Mouse (Mus musculus): ENCODE measurements around the gene Gipc1. TPM values are rescaled to one million over a fixed set of nuclear protein-coding genes. Genes with fewer than 3 reads are reported as not detected.
A peak's percentile ranks its signal among the peaks of the same experiment; 100 is the strongest.

The Gipc1 gene
- polyA plus RNA-seq, 1 experiment from 2014 or later: 47.0 TPM

DNA sequence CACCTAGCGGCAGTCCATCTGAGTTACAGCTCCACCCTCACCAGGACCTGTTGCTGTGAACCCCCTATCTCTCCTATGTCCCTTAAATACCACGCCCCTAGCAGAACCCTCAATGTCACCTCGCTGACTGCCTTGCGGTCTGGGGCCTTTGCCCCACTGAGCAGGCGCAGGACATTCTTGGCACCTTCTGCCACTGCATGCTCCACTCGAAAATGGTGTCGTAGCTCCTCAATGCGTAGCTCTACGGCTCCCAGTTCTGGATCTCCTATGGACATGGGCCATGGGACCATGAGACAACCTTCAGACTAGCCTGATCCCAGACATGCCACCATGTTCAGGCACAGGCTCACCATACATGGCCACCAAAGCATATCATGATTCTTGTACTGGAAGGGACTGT is 32.0 kb downstream of the Gipc1 start:
- H3K27me3 ChIP-seq (ENCODE audit: control insufficient read depth, insufficient read depth, low read depth, low read length): no peaks in the 10 kb centered on the region
- no peak overlapping the region for H3K9ac ChIP-seq (ENCODE audit: low read depth, low read length)
- ATAC-seq (ENCODE audit: low read depth): no peak
- H3K27ac ChIP-seq (ENCODE audit: low read length): no peak overlapping the region
- peaks cover 11% of the 10 kb centered on the region for H3K36me3 ChIP-seq (ENCODE audit: control insufficient read depth, insufficient read depth)
- no peak overlapping the region for H3K4me2 ChIP-seq (ENCODE audit: low read depth, low read length)
- H3K4me3 ChIP-seq (ENCODE audit: low read depth, low read length): no peak overlapping the region
- WGBS (ENCODE audit: insufficient replicate concordance): 78% methylated on average over 9 of the region's 9 CpGs
- no peaks in the 10 kb centered on the region for H3K9me3 ChIP-seq (replicated peaks; ENCODE audit: control insufficient read depth, low read length)
- no peaks in the 10 kb centered on the region; the same call in none of the 2 replicates for H3K4me1 ChIP-seq (ENCODE audit: control insufficient read depth, low read depth, low read length)

DNA sequence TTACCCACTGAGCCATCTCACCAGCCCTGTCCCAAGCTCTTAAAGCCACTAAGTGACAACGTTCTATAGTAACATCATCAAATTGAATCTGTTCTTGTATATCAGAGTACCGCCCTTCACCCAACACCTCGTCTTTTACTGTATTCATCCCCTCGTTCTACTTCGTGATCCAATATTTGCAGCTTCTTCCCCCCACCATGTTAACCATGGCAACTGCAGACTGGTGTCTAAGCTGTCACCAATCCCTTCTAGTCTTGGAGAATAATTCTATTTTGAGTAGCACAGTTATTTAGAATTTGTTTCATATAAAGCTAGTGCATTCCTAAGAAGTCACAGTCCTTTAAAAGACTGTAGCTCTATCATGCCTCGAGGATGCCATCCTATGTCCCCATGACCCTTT is 36.8 kb downstream of the Gipc1 start:
- H3K36me3 ChIP-seq (ENCODE audit: control insufficient read depth, insufficient read depth): peaks cover 15% of the 10 kb centered on the region
- 81% methylated on average over 6 of the region's 6 CpGs for WGBS (ENCODE audit: insufficient replicate concordance)
- no peak for ATAC-seq (ENCODE audit: low read depth)
- H3K27ac ChIP-seq (ENCODE audit: low read length): no peak overlapping the region
- peaks cover 6% of the 10 kb centered on the region for H3K4me1 ChIP-seq (ENCODE audit: control insufficient read depth, low read depth, low read length)
- H3K4me3 ChIP-seq (ENCODE audit: low read depth, low read length): no peak overlapping the region
- H3K4me2 ChIP-seq (ENCODE audit: low read depth, low read length): peak overlapping the region; percentile 40; the same call in 1 of the 2 replicates
- no peak overlapping the region for H3K9ac ChIP-seq (ENCODE audit: low read depth, low read length)
- no peaks in the 10 kb centered on the region for H3K9me3 ChIP-seq (replicated peaks; ENCODE audit: control insufficient read depth, low read length)
- H3K27me3 ChIP-seq (ENCODE audit: control insufficient read depth, insufficient read depth, low read depth, low read length): no peaks in the 10 kb centered on the region

GRCm38 (mm10) chr8:83693609-83694236 is 41.2 kb downstream of the Gipc1 start:
- Histone ChIP-seq H3K27me3 (ENCODE audit: control insufficient read depth, insufficient read depth, low read depth, low read length) (no peaks in the 10 kb centered on the region), H3K4me2 (ENCODE audit: low read depth, low read length) (peak overlapping the region; percentile 30), H3K27ac (ENCODE audit: low read length) (peak overlapping the region; percentile 30; the same call in 1 of the 2 replicates), H3K36me3 (ENCODE audit: control insufficient read depth, insufficient read depth) (peaks cover 15% of the 10 kb centered on the region), H3K9ac (ENCODE audit: low read depth, low read length) (no peak overlapping the region; the same call in 1 of the 2 replicates), H3K4me3 (ENCODE audit: low read depth, low read length) (peak overlapping the region; percentile 14; the same call in 1 of the 2 replicates), H3K9me3 (replicated peaks; ENCODE audit: control insufficient read depth, low read length) (no peaks in the 10 kb centered on the region), H3K4me1 (ENCODE audit: control insufficient read depth, low read depth, low read length) (peaks cover 29% of the 10 kb centered on the region)
- no peak for ATAC-seq (ENCODE audit: low read depth)
- 25% methylated on average over 10 of the region's 10 CpGs for WGBS (ENCODE audit: insufficient replicate concordance)

- H3K4me3 ChIP-seq (ENCODE audit: low read depth, low read length): no peak overlapping the region
- H3K27me3 ChIP-seq (ENCODE audit: control insufficient read depth, insufficient read depth, low read depth, low read length): no peaks in the 10 kb centered on the region
- no peak for ATAC-seq (ENCODE audit: low read depth)
- H3K27ac ChIP-seq (ENCODE audit: low read length): peak overlapping the region; percentile 30; the same call in 1 of the 2 replicates
- H3K4me1 ChIP-seq (ENCODE audit: control insufficient read depth, low read depth, low read length): peaks cover 33% of the 10 kb centered on the region
- no peak overlapping the region for H3K9ac ChIP-seq (ENCODE audit: low read depth, low read length)
- no peak overlapping the region for H3K4me2 ChIP-seq (ENCODE audit: low read depth, low read length)
- no peaks in the 10 kb centered on the region for H3K9me3 ChIP-seq (replicated peaks; ENCODE audit: control insufficient read depth, low read length)
- WGBS (ENCODE audit: insufficient replicate concordance): 56% methylated on average over 11 of the region's 11 CpGs
- H3K36me3 ChIP-seq (ENCODE audit: control insufficient read depth, insufficient read depth): peaks cover 15% of the 10 kb centered on the region
Observed at GRCm38 (mm10) chr8:83694369-83695160, 42.1 kb downstream of the Gipc1 start.

DNA sequence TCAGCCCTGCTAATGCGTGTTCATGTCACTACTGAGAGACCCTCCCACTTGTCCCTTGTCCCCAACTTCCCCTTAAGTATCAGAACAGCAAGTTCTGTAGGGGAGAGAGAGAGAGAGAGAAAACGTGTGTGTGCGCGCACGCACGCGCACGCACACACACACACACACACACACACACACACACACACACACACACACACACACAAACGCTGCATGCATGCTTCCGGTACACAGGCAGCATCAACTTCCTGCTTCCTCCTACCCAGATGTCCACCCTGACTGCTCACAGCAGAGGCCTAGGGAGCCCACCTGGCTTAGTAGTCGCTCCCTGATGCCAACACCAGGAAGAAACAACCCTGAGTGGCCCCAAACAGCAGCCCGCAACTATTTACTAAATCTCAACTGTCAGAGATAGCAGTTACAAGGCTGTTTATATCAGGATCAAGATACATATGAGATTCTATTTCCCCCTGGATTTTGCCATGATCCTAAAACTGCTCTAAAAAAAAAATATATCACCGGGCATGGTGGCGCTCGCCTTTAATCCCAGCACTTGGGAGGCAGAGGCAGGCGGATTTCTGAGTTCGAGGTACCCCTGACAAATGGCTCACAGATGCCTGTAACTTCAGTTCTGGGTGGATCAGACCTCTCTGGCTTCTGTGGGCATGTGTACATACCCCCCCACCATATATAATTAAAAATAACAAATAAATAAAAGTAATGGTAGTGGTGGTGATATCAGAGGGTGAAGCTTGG is 43.1 kb downstream of the Gipc1 start:
- H3K4me1 ChIP-seq (ENCODE audit: control insufficient read depth, low read depth, low read length): peaks cover 38% of the 10 kb centered on the region
- WGBS (ENCODE audit: insufficient replicate concordance): 34% methylated on average over 17 of the region's 17 CpGs
- no peaks in the 10 kb centered on the region for H3K9me3 ChIP-seq (replicated peaks; ENCODE audit: control insufficient read depth, low read length)
- no peak overlapping the region for H3K4me2 ChIP-seq (ENCODE audit: low read depth, low read length)
- no peak overlapping the region for H3K4me3 ChIP-seq (ENCODE audit: low read depth, low read length)
- H3K36me3 ChIP-seq (ENCODE audit: control insufficient read depth, insufficient read depth): peaks cover 14% of the 10 kb centered on the region
- no peak overlapping the region for H3K27ac ChIP-seq (ENCODE audit: low read length)
- H3K27me3 ChIP-seq (ENCODE audit: control insufficient read depth, insufficient read depth, low read depth, low read length): no peaks in the 10 kb centered on the region
- H3K9ac ChIP-seq (ENCODE audit: low read depth, low read length): no peak overlapping the region
- no peak for ATAC-seq (ENCODE audit: low read depth)

GRCm38 (mm10) chr8:83697374-83698220 is 45.1 kb downstream of the Gipc1 start:
- Histone ChIP-seq H3K9me3 (replicated peaks; ENCODE audit: control insufficient read depth, low read length) (no peaks in the 10 kb centered on the region; the same call in 1 of the 2 replicates), H3K4me2 (ENCODE audit: low read depth, low read length) (peak overlapping the region; percentile 99), H3K27me3 (ENCODE audit: control insufficient read depth, insufficient read depth, low read depth, low read length) (no peaks in the 10 kb centered on the region), H3K4me1 (ENCODE audit: control insufficient read depth, low read depth, low read length) (peaks cover 38% of the 10 kb centered on the region), H3K4me3 (ENCODE audit: low read depth, low read length) (peak overlapping the region; percentile 84), H3K27ac (ENCODE audit: low read length) (peak overlapping the region; percentile 77), H3K9ac (ENCODE audit: low read depth, low read length) (peak overlapping the region; percentile 88; the same call in 1 of the 2 replicates), H3K36me3 (ENCODE audit: control insufficient read depth, insufficient read depth) (no peaks in the 10 kb centered on the region)
- ATAC-seq (ENCODE audit: low read depth): no peak
- WGBS (ENCODE audit: insufficient replicate concordance): 27% methylated on average over 19 of the region's 19 CpGs

DNA sequence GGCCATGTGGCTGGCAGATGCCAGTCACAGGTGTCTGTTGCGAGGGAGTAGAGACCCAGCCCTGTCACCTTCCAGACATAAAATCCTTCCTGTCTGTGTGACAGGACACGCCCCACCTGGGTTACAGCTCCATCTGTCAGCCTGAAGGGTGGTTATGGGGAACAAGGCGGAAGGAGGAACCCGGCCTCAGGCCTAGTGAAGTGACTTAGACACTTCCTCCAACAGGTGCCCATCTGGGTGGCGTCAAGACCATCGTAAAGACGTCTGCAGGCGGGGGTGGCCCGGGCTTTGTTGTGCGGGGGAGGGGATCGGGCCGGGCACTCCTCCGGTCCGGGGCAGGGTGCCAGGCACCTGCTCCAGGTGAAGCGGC is 45.8 kb downstream of the Gipc1 start:
- no peaks in the 10 kb centered on the region for H3K27me3 ChIP-seq (ENCODE audit: control insufficient read depth, insufficient read depth, low read depth, low read length)
- peak overlapping the region; percentile 77 for H3K27ac ChIP-seq (ENCODE audit: low read length)
- H3K4me1 ChIP-seq (ENCODE audit: control insufficient read depth, low read depth, low read length): peaks cover 38% of the 10 kb centered on the region
- H3K9me3 ChIP-seq (replicated peaks; ENCODE audit: control insufficient read depth, low read length): no peaks in the 10 kb centered on the region; the same call in 1 of the 2 replicates
- no peaks in the 10 kb centered on the region for H3K36me3 ChIP-seq (ENCODE audit: control insufficient read depth, insufficient read depth)
- ATAC-seq (ENCODE audit: low read depth): peak; percentile 22; the same call in 1 of the 2 replicates
- peak overlapping the region; percentile 84 for H3K4me3 ChIP-seq (ENCODE audit: low read depth, low read length)
- peak overlapping the region; percentile 99 for H3K4me2 ChIP-seq (ENCODE audit: low read depth, low read length)
- whole genome bisulfite sequencing (ENCODE audit: insufficient replicate concordance): under 1% methylated on average over 15 of the region's 15 CpGs
- H3K9ac ChIP-seq (ENCODE audit: low read depth, low read length): peak overlapping the region; percentile 88
